Mouse (Mus musculus) cerebellum, postnatal 25 days (tissue): ENCODE measurements around the gene Vmn1r228.

Experiments
- DNase-seq, 2 experiments: peaks; one replicate each; pipeline ENCODE4 v3.0.0; 2021; ENCODE audit warnings: mixed read lengths in 2 of 2

Gene Vmn1r228

GRCm38 (mm10) chr17:20786057-20786456 lies at the start of gene Vmn1r228:
Vmn1r228 (minus strand) TSS chr17:20786157.
- DNase-seq = no peak

DNA sequence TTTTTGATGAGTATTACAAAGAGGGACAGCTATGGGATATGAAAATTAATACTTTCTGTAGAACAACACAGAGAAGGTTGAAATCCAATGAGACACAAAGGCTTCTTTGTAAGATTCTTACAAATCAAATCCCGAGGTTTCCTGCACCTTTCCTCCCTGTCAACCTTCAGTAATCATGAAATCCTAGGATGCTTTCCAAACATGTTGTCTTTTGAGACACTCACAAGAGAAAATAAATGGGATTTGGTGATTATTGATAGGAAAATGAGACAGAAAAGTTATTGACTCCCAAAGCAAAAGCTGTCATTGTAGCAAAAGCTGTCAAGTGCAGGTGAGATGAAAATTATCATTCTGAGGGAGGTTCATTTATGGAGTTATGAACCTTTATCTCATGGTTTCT lies 25.3 kb upstream of the Vmn1r228 start, which contains the start of gene Vmn1r229:
Gene Vmn1r229 (plus strand): TSS at position 301 of the 400 bp plus-strand sequence.
- no peak for DNase-seq

- DNase-seq = no peak
These were observed 56.4 kb downstream of the Vmn1r228 start, which contains the start of gene Vmn1r227 for GRCm38 (mm10) chr17:20729543-20729942. Vmn1r227 (plus strand) TSS chr17:20729843.
